Mouse (Mus musculus) CH12.LX (cell line): Measurements from ENCODE around the gene Tprkb.
"Not testable (repeated sequence)": the region's sequence is repeated elsewhere in the genome, so short reads cannot be mapped to it uniquely, and the experiment has no call there.

Experiments
- BHLHE40 ChIP-seq: IDR thresholded peaks from 2 replicates; pipeline ENCODE4 v1.6.1; 2011; ENCODE audit warnings: mild to moderate bottlenecking, low read depth, low read length, improper control_type of control experiment
- CTCF ChIP-seq, 2 experiments: IDR thresholded peaks in 1 of 2; conservative IDR thresholded peaks in 1 of 2; 2 replicates each; pipeline ENCODE4 v1.5.1; 2011 to 2012; ENCODE audit warnings: low read depth in 2 of 2, low read length in 2 of 2, improper control_type of control experiment in 1 of 2, inconsistent platforms in 1 of 2, mild to moderate bottlenecking in 1 of 2, moderate library complexity in 1 of 2
- IRF4 ChIP-seq: IDR thresholded peaks from 2 replicates; pipeline ENCODE4 v1.6.1; 2014; ENCODE audit warnings: low read depth, mild to moderate bottlenecking, inconsistent platforms, low read length, improper control_type of control experiment
- JUN ChIP-seq: IDR thresholded peaks from 2 replicates; pipeline ENCODE4 v1.6.1; 2011; ENCODE audit warnings: low read depth, mild to moderate bottlenecking, low read length, improper control_type of control experiment, moderate library complexity; ENCODE audit not compliant: insufficient read depth
- MAX ChIP-seq: IDR thresholded peaks from 2 replicates; pipeline ENCODE4 v1.6.1; 2011; ENCODE audit warnings: low read length, improper control_type of control experiment
- POLR2A ChIP-seq: IDR thresholded peaks from 2 replicates; pipeline ENCODE4 v1.6.1; 2011; ENCODE audit warnings: low read depth, mild to moderate bottlenecking, improper control_type of control experiment, low read length
- POLR2AphosphoS2 ChIP-seq: IDR thresholded peaks from 2 replicates; pipeline ENCODE4 v1.6.1; 2011; ENCODE audit warnings: low read depth, low read length, improper control_type of control experiment
- RCOR1 ChIP-seq: conservative IDR thresholded peaks from 2 replicates; pipeline ENCODE4 v1.6.1; 2012; ENCODE audit warnings: low read depth, mild to moderate bottlenecking, inconsistent platforms, low read length, improper control_type of control experiment
- SMC3 ChIP-seq: IDR thresholded peaks from 2 replicates; pipeline ENCODE4 v1.6.1; 2011; ENCODE audit warnings: low read depth, low read length, improper control_type of control experiment
- TCF12 ChIP-seq: IDR thresholded peaks from 2 replicates; pipeline ENCODE4 v1.6.1; 2014; ENCODE audit warnings: low read depth, mild to moderate bottlenecking, inconsistent platforms, low read length, improper control_type of control experiment
- ZKSCAN1 ChIP-seq: IDR thresholded peaks from 2 replicates; pipeline ENCODE4 v1.6.1; 2012; ENCODE audit warnings: low read depth, inconsistent platforms, low read length, improper control_type of control experiment, borderline replicate concordance

DNA sequence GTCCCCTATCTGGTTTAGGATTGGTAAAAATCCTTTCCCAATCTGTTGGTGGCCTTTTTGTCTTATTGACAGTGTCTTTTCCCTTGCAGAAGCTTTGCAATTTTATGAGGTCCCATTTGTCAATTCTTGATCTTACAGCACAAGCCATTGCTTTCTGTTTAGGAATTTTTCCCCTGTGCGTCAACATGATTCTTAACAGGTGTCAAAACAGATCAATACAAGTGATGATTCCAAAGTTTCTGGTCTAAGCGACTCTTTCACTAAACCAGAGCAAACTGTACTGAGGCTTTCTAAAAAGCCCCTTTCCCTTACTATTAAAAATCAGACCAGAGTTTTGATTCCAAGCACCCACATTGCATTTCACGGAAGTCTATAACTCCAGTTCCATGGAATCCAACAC is 6.7 kb downstream of the Tprkb start:
- TF ChIP-seq RCOR1; CTCF (conservative IDR thresholded peaks at IDR 0.05 in 1 of 2, IDR thresholded peaks at IDR 0.05 in 1 of 2; ENCODE audit: low read depth in 2 of 2, low read length in 2 of 2); BHLHE40; SMC3; JUN; POLR2A; POLR2AphosphoS2; MAX; IRF4; TCF12; ZKSCAN1: not testable (repeated sequence)
